Mouse (Mus musculus) left cerebral cortex, postnatal 36 days (tissue): ENCODE measurements around the gene Rpl9-ps6. TPM values are rescaled to one million over a fixed set of nuclear protein-coding genes. Genes with fewer than 3 reads are reported as not detected.

ENCODE experiments used
- DNase-seq, 2 experiments: peaks; one replicate each; pipeline ENCODE4 v3.0.0; 2021 to 2022; ENCODE audit warnings: low spot score in 2 of 2, mixed read lengths in 1 of 2
- intact Hi-C: fragments of 180-260 bp; cut with DNase I; formaldehyde crosslinking; loops from one replicate; pipeline ENCODE4 v1.15.1; 2025
- total RNA-seq, 2 experiments: library from RNA; stranded (reverse); gene quantifications; 2 replicates each; pipeline ENCODE4 v1.2.3; 2021

Rpl9-ps6 gene
- total RNA-seq, 2 experiments from 2014 or later: 23.2 to 46.0 TPM

- intact Hi-C loops: no loop called here
- no peak for DNase-seq
Observed at GRCm38 (mm10) chr19:32416692-32417317, 49.6 kb downstream of the Rpl9-ps6 start.

Other genes starting within 250 kb of the Rpl9-ps6 start
- 10 to 100 TPM; 38.5 to 58.1 TPM for gene Sgms1, start 76.9 kb downstream of the Rpl9-ps6 start, total RNA-seq
- gene Minpp1, start 19.2 kb upstream of the Rpl9-ps6 start, total RNA-seq: 10 to 100 TPM; 68.4 to 73.9 TPM
- 1 to 10 TPM; 7.7 to 8.0 TPM for gene Papss2, start 129.2 kb upstream of the Rpl9-ps6 start, total RNA-seq